Mouse (Mus musculus) olfactory bulb, adult 2 months (tissue): ENCODE data around the gene Acox3.

Source experiments
- CTCF ChIP-seq: fragments of 200-500 bp; IDR thresholded peaks from 2 replicates; pipeline ENCODE4 v1.5.1; 2012; ENCODE audit warnings: low read depth, mild to moderate bottlenecking, low read length, moderate library complexity; ENCODE audit not compliant: insufficient read depth
- POLR2A ChIP-seq: fragments of 200-500 bp; IDR thresholded peaks from 2 replicates; pipeline ENCODE4 v1.6.1; 2012; ENCODE audit warnings: mild to moderate bottlenecking, low read depth, low read length, moderate library complexity; ENCODE audit not compliant: insufficient read depth

- TF ChIP-seq CTCF (no peak), POLR2A (no peak)
These were observed 41.6 kb upstream of the Acox3 start for GRCm38 (mm10) chr5:35541059-35541790.
